Mouse (Mus musculus) neural tube, embryonic 14.5 days (tissue): ENCODE data around the gene Limd1. TPM values are rescaled to one million over a fixed set of nuclear protein-coding genes. Genes with fewer than 3 reads are reported as not detected.

ENCODE experiments used
- ATAC-seq: fragments of 200-750 bp; cut with Nextera tagmentation; 2 replicates; pipeline ENCODE4 v1.8.0; 2017; ENCODE audit warnings: low read depth, mild to moderate bottlenecking, moderate TSS enrichment, moderate library complexity
- H3K27ac ChIP-seq: fragments of 300-500 bp; sonication (generic); 2 replicates; pipeline ENCODE4 v1.5.1; 2014; ENCODE audit warnings: low read depth, mild to moderate bottlenecking, control low read depth, low read length, moderate library complexity, mixed read lengths
- H3K27me3 ChIP-seq: fragments of 300-500 bp; sonication (generic); 2 replicates; pipeline ENCODE4 v1.6.1; 2014; ENCODE audit warnings: low read length; ENCODE audit not compliant: control insufficient read depth, insufficient read depth
- H3K36me3 ChIP-seq: fragments of 300-500 bp; sonication (generic); 2 replicates; pipeline ENCODE4 v1.6.1; 2014; ENCODE audit warnings: low read length, mixed read lengths; ENCODE audit not compliant: control insufficient read depth, insufficient read depth
- H3K4me1 ChIP-seq: fragments of 300-500 bp; sonication (generic); 2 replicates; pipeline ENCODE4 v1.6.1; 2014; ENCODE audit warnings: low read length; ENCODE audit not compliant: control insufficient read depth, insufficient read depth
- H3K4me2 ChIP-seq: fragments of 300-500 bp; sonication (generic); 2 replicates; pipeline ENCODE4 v1.6.1; 2014; ENCODE audit warnings: mild to moderate bottlenecking, low read depth, low read length, control low read depth
- H3K4me3 ChIP-seq: fragments of 300-500 bp; sonication (generic); 2 replicates; pipeline ENCODE4 v1.5.1; 2014; ENCODE audit warnings: low read depth, low read length, control low read depth, mixed read lengths
- H3K9ac ChIP-seq: fragments of 300-500 bp; sonication (generic); replicated peaks from 2 replicates; pipeline ENCODE4 v1.6.1; 2014; ENCODE audit warnings: low read depth, mild to moderate bottlenecking, control low read depth, low read length, mixed read lengths
- H3K9me3 ChIP-seq: fragments of 300-500 bp; sonication (generic); 2 replicates; pipeline ENCODE4 v1.6.1; 2016; ENCODE audit warnings: low read length; ENCODE audit not compliant: control insufficient read depth
- WGBS: fragments of 180-500 bp; shearing (Covaris S2); extraction: QIAGEN DNeasy Blood & Tissue Kit; methylation state at CpG from one replicate; pipeline ENCODE4 v1.1.7; 2014; 5-methylcytosine and 5-hydroxymethylcytosine counted together
- polyA plus RNA-seq: library from polyadenylated mRNA; unstranded; fragments of >200 nt; fragmentation: Nextera tagmentation; extraction: Ambion mirVana; gene quantifications from 2 replicates; pipeline ENCODE4 v1.2.1, GENCODE M21; 2014

Limd1 gene
- polyA plus RNA-seq, 1 experiment from 2014 or later: 9.7 TPM

DNA sequence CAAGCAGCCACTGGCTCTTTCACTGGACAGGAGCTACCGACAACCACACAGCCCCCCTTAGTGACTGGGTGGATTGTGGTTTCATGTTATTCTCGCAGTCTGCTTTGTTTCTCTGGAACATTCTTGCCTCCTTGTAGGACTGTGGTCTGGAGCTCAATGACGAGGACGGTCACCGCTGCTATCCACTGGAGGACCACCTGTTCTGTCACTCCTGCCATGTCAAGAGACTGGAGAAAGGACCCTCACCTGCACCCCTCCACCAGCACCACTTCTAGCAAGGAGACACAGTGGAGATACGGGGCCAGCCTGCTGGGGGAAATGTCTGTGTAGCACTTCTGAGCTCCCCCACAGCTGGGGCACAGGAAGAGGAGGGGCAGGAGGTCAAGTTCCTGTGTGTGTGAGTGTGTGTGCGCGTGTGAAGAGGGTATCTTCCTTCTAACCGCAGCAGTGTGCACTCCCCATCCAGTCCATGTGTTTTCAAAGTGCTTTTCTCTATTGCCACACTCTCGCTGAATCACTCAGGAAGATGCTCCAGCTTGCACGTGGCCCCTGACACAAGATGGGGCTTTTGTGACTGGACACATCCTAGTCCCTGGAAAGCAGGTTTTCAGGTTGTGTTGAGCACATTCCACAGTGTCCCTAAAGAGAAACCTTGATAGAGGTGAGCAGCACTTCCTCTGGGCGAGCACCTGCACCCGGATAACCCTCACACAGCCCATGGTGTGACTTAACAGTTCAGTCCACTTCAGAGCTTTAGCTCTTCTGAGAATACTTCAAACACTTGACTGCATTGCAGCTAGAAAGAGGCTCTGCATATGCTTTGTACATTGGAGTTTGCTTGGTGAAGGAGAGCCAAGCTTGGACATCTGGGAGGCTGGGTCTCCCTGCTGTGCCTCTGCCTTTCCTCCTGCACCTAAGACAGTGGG, 40.7 kb downstream of the Limd1 start:
- ATAC-seq: no peak
- 0 out of 2 replicates have a peak, but pooled peaks cover 4% of the 10 kb centered on the region for H3K36me3 ChIP-seq
- 91% methylated on average over 13 of the region's 13 CpGs for WGBS
- no peaks in the 10 kb centered on the region for H3K9me3 ChIP-seq
- no peak overlapping the region for H3K27ac ChIP-seq
- H3K4me1 ChIP-seq: no peaks in the 10 kb centered on the region
- H3K27me3 ChIP-seq: no peaks in the 10 kb centered on the region
- no peak overlapping the region for H3K4me3 ChIP-seq
- H3K4me2 ChIP-seq: no peak overlapping the region
- no peak overlapping the region for H3K9ac ChIP-seq

DNA sequence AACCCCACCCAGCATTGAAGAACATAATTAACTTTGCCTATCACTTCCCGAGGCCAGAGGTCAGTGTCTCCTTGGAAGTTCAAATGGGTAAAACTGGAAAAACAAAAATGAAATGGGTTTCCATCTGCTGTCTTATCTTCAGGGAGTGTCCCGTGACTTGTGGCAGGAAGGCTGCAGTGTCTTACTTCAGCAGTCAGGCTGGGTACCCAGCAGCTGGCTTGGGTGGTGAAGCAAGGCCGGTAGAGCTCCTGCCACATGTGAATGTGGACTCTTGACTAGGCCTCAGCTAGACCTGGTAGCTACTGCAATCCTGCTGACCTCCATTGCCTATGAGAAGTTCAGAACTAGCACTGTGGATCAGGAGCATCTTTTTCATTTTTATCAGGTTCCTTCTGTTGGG, 42.2 kb downstream of the Limd1 start:
- no peaks in the 10 kb centered on the region for H3K4me1 ChIP-seq
- H3K27ac ChIP-seq: no peak overlapping the region
- H3K9me3 ChIP-seq: no peaks in the 10 kb centered on the region
- no peak overlapping the region for H3K4me2 ChIP-seq
- no peak overlapping the region for H3K9ac ChIP-seq
- no peak for ATAC-seq
- no peak overlapping the region for H3K4me3 ChIP-seq
- 91% methylated on average over 3 of the region's 3 CpGs for WGBS
- H3K36me3 ChIP-seq: 0 out of 2 replicates have a peak, but pooled peaks cover 4% of the 10 kb centered on the region
- no peaks in the 10 kb centered on the region for H3K27me3 ChIP-seq

DNA sequence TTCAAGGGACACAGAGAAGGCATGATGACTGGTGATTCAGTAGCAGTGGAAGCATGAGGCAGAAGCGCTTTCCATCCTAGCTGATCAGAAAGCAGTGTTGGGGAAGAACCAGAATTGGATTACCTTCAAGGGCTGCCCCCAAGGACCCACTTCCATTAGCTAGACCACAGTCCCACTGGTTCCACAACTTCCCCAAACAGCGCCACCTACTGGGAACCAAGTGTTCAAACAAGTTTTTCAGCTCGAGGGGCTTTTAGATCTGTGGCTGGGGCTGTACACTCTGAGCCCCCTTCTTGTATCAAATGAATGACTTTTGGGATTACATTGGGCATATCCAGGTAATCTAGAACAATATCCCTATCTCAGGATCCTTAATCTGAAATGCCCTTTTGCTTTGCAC, 45.2 kb downstream of the Limd1 start:
- Histone ChIP-seq H3K27ac (no peak overlapping the region), H3K4me3 (no peak overlapping the region), H3K9me3 (no peaks in the 10 kb centered on the region), H3K36me3 (0 out of 2 replicates have a peak, but pooled peaks cover 3% of the 10 kb centered on the region), H3K9ac (no peak overlapping the region), H3K4me2 (no peak overlapping the region), H3K4me1 (peaks cover 7% of the 10 kb centered on the region; the same call in 1 of the 2 replicates), H3K27me3 (no peaks in the 10 kb centered on the region)
- WGBS: 32% methylated on average over 3 of the region's 3 CpGs
- no peak for ATAC-seq

DNA sequence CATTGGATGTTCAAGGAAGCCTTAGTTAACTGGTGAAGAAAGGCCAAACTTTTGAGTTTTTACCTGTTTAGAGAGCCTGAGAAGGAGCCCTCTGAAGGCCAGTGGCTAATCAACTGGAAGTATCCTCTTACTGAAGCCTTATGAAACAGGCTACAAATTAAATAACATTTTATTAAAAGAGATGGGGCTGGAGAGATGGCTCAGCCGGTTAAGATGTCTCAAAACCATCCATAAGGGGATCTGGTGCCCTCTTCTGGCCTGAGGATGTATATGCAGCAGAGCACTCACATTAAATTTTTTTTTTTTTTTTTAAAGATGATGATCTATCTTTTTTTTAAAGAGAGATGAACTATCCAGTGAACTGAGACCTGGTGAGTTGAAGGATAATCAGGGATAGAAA, 46.6 kb downstream of the Limd1 start:
- no peak overlapping the region for H3K9ac ChIP-seq
- no peaks in the 10 kb centered on the region for H3K36me3 ChIP-seq
- H3K9me3 ChIP-seq: no peaks in the 10 kb centered on the region
- no peak overlapping the region for H3K4me3 ChIP-seq
- H3K4me2 ChIP-seq: no peak overlapping the region
- H3K27me3 ChIP-seq: no peaks in the 10 kb centered on the region
- H3K27ac ChIP-seq: no peak overlapping the region
- H3K4me1 ChIP-seq: peaks cover 7% of the 10 kb centered on the region; the same call in 1 of the 2 replicates
- ATAC-seq: no peak
- 0% methylated on average over 1 of the region's 1 CpGs for WGBS

DNA sequence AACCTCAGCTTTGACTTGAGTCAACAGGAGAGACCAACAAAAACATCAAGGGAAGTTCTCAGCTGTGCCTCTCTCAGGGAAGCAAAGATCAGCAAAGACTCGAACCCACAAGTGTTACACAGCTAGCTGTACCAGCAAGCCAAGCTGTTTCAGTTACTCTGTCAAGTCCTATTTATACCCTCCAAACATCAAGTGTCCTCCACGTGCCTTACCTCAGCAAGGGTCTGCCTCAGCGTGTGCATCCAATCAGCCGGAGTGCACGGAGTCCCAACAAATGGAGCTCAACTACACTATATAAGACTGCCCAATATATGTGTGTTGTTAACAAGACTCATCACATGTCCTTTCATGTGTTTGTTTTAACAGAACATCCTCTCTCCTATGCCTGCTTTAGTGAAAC, 48.0 kb downstream of the Limd1 start:
- WGBS: 77% methylated on average over 5 of the region's 5 CpGs
- H3K4me2 ChIP-seq: no peak overlapping the region
- no peak for ATAC-seq

DNA sequence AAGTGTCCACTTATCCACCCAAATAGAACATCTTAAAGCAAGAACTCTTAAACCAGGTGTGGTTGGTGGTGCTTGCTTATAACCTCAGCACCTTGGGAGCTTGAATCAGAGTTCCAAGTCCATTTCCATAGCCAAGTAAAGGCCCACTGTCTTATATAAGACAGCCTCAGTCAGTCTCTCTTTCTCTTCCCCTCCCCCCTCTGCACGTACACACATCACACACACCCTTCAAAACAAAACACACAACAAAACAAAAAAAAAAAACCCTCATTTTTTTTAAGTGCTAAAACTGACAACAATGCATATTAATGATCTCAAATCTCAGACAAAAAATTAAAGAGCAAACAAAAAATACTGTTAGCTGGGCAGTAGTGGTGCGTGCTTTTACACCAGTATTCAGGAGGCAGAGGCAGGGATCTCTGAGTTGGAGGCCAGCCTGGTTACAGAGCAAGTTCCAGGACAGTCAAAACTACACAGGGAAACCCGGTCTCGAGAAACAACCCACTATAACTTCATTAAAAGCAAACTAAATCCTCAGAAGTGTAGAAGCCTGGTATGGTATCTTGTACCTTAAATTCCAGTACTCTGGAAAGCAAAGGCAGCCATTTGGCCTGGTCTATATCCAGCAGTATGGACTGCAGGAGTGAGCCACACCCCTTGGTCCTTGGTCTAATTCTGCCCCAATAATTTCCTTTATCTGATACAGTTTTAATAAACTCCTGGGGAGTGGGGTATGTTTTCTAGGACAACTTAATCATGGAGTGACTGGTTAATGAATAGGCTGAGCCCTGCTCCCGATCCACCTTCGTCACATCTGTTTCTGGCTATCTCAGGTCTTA, 49.8 kb downstream of the Limd1 start:
- H3K27me3 ChIP-seq: no peaks in the 10 kb centered on the region
- peak overlapping the region; percentile 92 for H3K27ac ChIP-seq
- WGBS: 24% methylated on average over 6 of the region's 6 CpGs
- peak overlapping the region; percentile 55 for H3K9ac ChIP-seq
- peak overlapping the region; percentile 65 for H3K4me2 ChIP-seq
- H3K4me1 ChIP-seq: peaks cover 16% of the 10 kb centered on the region
- no peak for ATAC-seq
- no peaks in the 10 kb centered on the region for H3K9me3 ChIP-seq
- peak overlapping the region; percentile 97 for H3K4me3 ChIP-seq
- H3K36me3 ChIP-seq: no peaks in the 10 kb centered on the region

More for the DNA sequence above, 48.0 kb downstream of the Limd1 start:
- no peaks in the 10 kb centered on the region for H3K27me3 ChIP-seq
- no peak overlapping the region for H3K27ac ChIP-seq
- no peak overlapping the region for H3K9ac ChIP-seq
- H3K4me1 ChIP-seq: peaks cover 13% of the 10 kb centered on the region
- H3K36me3 ChIP-seq: no peaks in the 10 kb centered on the region
- H3K4me3 ChIP-seq: no peak overlapping the region
- H3K9me3 ChIP-seq: no peaks in the 10 kb centered on the region

DNA sequence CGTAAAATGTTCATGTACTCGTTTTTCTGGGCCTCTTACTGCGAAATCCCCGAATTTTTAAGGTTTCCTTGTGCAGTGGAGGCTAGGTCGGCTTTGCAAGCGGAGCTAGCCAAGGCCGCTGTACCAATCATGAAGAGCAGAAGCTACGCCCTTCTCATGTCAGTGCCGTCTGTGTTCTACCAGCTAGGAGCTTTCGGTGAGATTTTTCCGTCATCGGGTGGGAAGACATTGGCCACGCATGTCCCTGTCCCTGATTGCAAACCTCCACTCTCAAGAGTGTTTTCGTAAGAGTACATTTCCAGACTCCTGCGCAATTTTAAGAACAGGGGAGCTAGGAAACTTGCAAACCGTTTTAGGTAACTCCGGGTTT, 50.4 kb downstream of the Limd1 start:
- Histone ChIP-seq H3K36me3 (no peaks in the 10 kb centered on the region), H3K27me3 (no peaks in the 10 kb centered on the region), H3K9ac (peak overlapping the region; percentile 55), H3K4me3 (peak overlapping the region; percentile 97), H3K9me3 (no peaks in the 10 kb centered on the region), H3K27ac (peak overlapping the region; percentile 92), H3K4me1 (peaks cover 16% of the 10 kb centered on the region), H3K4me2 (peak overlapping the region; percentile 65)
- under 1% methylated on average over 17 of the region's 17 CpGs for WGBS
- peak; percentile 39 for ATAC-seq

DNA sequence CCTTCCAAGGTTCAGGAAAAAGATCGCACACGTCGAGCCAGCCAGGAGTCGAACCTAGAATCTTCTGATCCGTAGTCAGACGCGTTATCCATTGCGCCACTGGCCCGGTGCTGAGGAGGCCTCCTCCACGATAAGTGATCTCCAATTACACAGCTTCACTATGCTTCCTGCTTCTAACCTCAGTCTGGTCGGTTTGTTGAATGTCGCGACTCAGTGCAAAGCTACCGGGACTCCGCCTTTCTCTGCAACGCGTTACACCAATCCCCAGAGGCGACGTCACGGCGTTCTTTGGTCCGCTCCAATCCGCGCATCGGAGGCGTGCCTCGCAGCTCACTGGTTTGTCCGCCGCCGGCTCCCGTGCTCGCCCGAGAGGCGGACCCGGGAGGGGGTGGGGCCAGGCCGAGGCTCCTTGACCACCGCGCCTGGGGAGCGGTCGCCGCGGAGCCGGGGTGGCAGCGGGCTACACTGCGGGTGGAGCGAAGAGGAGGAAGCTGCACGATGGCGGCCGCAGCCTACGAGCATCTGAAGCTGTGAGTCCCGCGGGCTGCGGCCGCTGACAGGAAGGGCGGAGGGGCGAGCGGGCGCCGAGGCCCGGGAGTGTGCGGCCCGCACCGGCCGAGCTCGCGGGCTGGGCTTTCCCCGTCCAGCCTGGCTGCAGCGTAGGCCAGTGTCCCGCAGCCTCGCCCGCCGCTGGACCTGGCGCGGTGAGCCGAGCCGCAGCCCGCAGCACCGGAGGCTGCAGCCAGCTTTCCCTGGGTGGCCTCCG, 51.1 kb downstream of the Limd1 start, which contains the start of gene Sacm1l:
Gene Sacm1l (plus strand): TSS at position 368 of the 766 bp plus-strand sequence.
- Histone ChIP-seq H3K27me3 (no peaks in the 10 kb centered on the region), H3K9ac (peak within 1 kb of the TSS; percentile 98), H3K36me3 (no peaks in the 10 kb centered on the region), H3K4me3 (peak within 1 kb of the TSS; percentile 97), H3K4me1 (peaks cover 16% of the 10 kb centered on the region), H3K27ac (peak within 1 kb of the TSS; percentile 92), H3K4me2 (peak within 1 kb of the TSS; percentile 79), H3K9me3 (no peaks in the 10 kb centered on the region)
- ATAC-seq: peak; percentile 99
- WGBS: under 1% methylated on average over 70 of the region's 79 CpGs
